Mouse (Mus musculus) stomach, embryonic 16.5 days (tissue): ENCODE results near the gene Olfr1205. TPM values are rescaled to one million over a fixed set of nuclear protein-coding genes. Genes with fewer than 3 reads are reported as not detected.

Source experiments
- ATAC-seq: fragments of 200-750 bp; cut with Nextera tagmentation; 2 replicates; pipeline ENCODE4 v1.8.0; 2017; ENCODE audit warnings: moderate number of reproducible peaks, moderate TSS enrichment; ENCODE audit not compliant: insufficient read depth, low FRiP score
- H3K27ac ChIP-seq: fragments of 300-500 bp; sonication (generic); 2 replicates; pipeline ENCODE4 v1.5.1; 2014; ENCODE audit warnings: low read length
- H3K27me3 ChIP-seq: fragments of 300-500 bp; sonication (generic); 2 replicates; pipeline ENCODE4 v1.6.1; 2014; ENCODE audit warnings: low read length, control low read depth, mixed read lengths; ENCODE audit not compliant: control insufficient read depth, insufficient read depth
- H3K36me3 ChIP-seq: fragments of 300-500 bp; sonication (generic); 2 replicates; pipeline ENCODE4 v1.6.1; 2014; ENCODE audit warnings: low read length; ENCODE audit not compliant: control insufficient read depth, insufficient read depth
- H3K4me1 ChIP-seq: fragments of 300-500 bp; sonication (generic); 2 replicates; pipeline ENCODE4 v1.6.1; 2014; ENCODE audit warnings: low read length, control low read depth, mixed read lengths; ENCODE audit not compliant: control insufficient read depth, insufficient read depth
- H3K4me2 ChIP-seq: fragments of 300-500 bp; sonication (generic); 2 replicates; pipeline ENCODE4 v1.6.1; 2014; ENCODE audit warnings: low read depth, low read length, mixed read lengths
- H3K4me3 ChIP-seq: fragments of 300-500 bp; sonication (generic); replicated peaks from 2 replicates; pipeline ENCODE4 v1.5.1; 2014; ENCODE audit warnings: mild to moderate bottlenecking, low read length
- H3K9ac ChIP-seq: fragments of 300-500 bp; sonication (generic); 2 replicates; pipeline ENCODE4 v1.6.1; 2014; ENCODE audit warnings: low read length
- H3K9me3 ChIP-seq: fragments of 300-500 bp; sonication (generic); replicated peaks from 2 replicates; pipeline ENCODE4 v1.6.1; 2016; ENCODE audit warnings: low read length, control low read depth; ENCODE audit not compliant: control insufficient read depth
- WGBS: fragments of 180-500 bp; shearing (Covaris S2); extraction: QIAGEN DNeasy Blood & Tissue Kit; methylation state at CpG from one replicate; pipeline ENCODE4 v1.1.7; 2014; 5-methylcytosine and 5-hydroxymethylcytosine counted together
- polyA plus RNA-seq: library from polyadenylated mRNA; unstranded; fragments of >200 nt; fragmentation: Nextera tagmentation; extraction: Ambion mirVana; gene quantifications from 2 replicates; pipeline ENCODE4 v1.2.1, GENCODE M21; 2015

Olfr1205 gene
- polyA plus RNA-seq: not detected in 2 replicates

GRCm38 (mm10) chr2:88829437-88829836, at the start of gene Olfr1205:
Gene Olfr1205 (plus strand): TSS chr2:88829737.
- no peak for ATAC-seq
- no peaks in the 10 kb centered on the region for H3K9me3 ChIP-seq
- no peaks in the 10 kb centered on the region for H3K27me3 ChIP-seq
- H3K4me1 ChIP-seq: no peaks in the 10 kb centered on the region
- 91% methylated on average over 2 of the region's 2 CpGs for WGBS
- H3K4me2 ChIP-seq: no peak within 1 kb of the TSS
- H3K9ac ChIP-seq: no peak within 1 kb of the TSS
- no peak within 1 kb of the TSS for H3K27ac ChIP-seq
- H3K36me3 ChIP-seq: no peaks in the 10 kb centered on the region
- H3K4me3 ChIP-seq: no peak within 1 kb of the TSS

DNA sequence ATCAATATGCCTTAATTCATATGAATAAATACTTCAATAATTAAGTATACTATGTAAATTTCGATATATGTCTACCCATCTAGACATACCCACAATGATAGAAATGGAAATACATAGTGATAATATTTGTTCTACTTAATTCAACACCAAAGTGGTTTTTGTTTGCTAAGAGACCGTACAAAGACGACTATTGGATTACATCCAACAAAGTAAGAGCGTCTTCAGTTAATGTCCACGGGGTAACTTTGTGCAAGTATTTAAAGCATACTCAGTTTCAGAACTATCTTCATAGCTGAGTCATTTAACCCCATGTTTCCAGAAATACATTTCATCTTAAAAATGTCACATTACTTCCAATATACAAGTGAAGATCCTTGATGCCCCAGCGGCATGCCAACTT, 36.8 kb upstream of the Olfr1205 start, which contains the start of gene Olfr1201:
Gene Olfr1201, plus strand, starts transcription at position 301 of the 400 bp plus-strand sequence.
- Histone ChIP-seq H3K4me1 (no peaks in the 10 kb centered on the region), H3K36me3 (no peaks in the 10 kb centered on the region), H3K27me3 (no peaks in the 10 kb centered on the region), H3K4me3 (no peak within 1 kb of the TSS), H3K9ac (no peak within 1 kb of the TSS), H3K9me3 (no peaks in the 10 kb centered on the region), H3K4me2 (no peak within 1 kb of the TSS), H3K27ac (no peak within 1 kb of the TSS)
- no peak for ATAC-seq
- WGBS: 73% methylated on average over 6 of the region's 6 CpGs

DNA sequence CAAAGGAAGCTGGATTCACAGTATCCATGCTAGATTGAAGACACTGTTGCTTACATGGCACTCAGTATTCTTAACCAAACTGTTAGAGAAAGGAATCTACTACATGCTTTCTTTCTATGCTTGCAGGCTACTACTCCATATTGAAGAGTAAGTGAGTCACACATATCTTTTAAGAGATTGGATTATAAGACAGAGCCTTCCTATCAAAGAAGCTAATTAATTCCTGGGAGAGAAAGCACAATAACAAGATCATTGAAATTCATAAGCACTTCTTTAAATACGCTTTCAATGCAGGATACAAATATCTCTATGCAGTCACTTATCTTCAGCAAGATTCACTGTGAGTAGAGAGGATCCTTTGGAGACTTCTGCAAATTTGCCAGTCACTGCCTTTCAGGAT, 15.3 kb upstream of the Olfr1205 start, which contains the start of gene Olfr1202:
Gene Olfr1202, plus strand, starts transcription at position 301 of the 400 bp plus-strand sequence.
- Histone ChIP-seq H3K27me3 (no peaks in the 10 kb centered on the region), H3K9me3 (no peaks in the 10 kb centered on the region), H3K4me2 (no peak within 1 kb of the TSS), H3K4me1 (no peaks in the 10 kb centered on the region), H3K4me3 (no peak within 1 kb of the TSS), H3K36me3 (no peaks in the 10 kb centered on the region), H3K27ac (no peak within 1 kb of the TSS), H3K9ac (no peak within 1 kb of the TSS)
- no peak for ATAC-seq
- 80% methylated on average over 1 of the region's 1 CpGs for WGBS

GRCm38 (mm10) chr2:88838477-88838876, 8.9 kb downstream of the Olfr1205 start:
- H3K27me3 ChIP-seq: no peaks in the 10 kb centered on the region
- ATAC-seq: no peak
- H3K9ac ChIP-seq: no peak overlapping the region
- no peaks in the 10 kb centered on the region for H3K36me3 ChIP-seq
- H3K4me3 ChIP-seq: no peak overlapping the region
- WGBS: 43% methylated on average over 2 of the region's 2 CpGs
- no peaks in the 10 kb centered on the region for H3K4me1 ChIP-seq
- H3K9me3 ChIP-seq: no peaks in the 10 kb centered on the region
- no peak overlapping the region for H3K27ac ChIP-seq
- no peak overlapping the region for H3K4me2 ChIP-seq

GRCm38 (mm10) chr2:88848992-88849391, 19.5 kb downstream of the Olfr1205 start, which contains the start of gene Olfr1204:
Gene Olfr1204 (plus strand): TSS chr2:88849292.
- no peak within 1 kb of the TSS for H3K27ac ChIP-seq
- H3K27me3 ChIP-seq: no peaks in the 10 kb centered on the region
- ATAC-seq: no peak
- no peaks in the 10 kb centered on the region for H3K9me3 ChIP-seq
- WGBS: 89% methylated on average over 1 of the region's 1 CpGs
- H3K4me1 ChIP-seq: no peaks in the 10 kb centered on the region
- no peak within 1 kb of the TSS for H3K4me2 ChIP-seq
- no peak within 1 kb of the TSS for H3K4me3 ChIP-seq
- no peak within 1 kb of the TSS for H3K9ac ChIP-seq
- no peaks in the 10 kb centered on the region for H3K36me3 ChIP-seq

GRCm38 (mm10) chr2:88862931-88863330, 33.4 kb downstream of the Olfr1205 start, which contains the start of gene Olfr1206:
Gene Olfr1206 (plus strand): TSS chr2:88863231.
- ATAC-seq: no peak
- WGBS: 66% methylated on average over 2 of the region's 2 CpGs

More at GRCm38 (mm10) chr2:88862931-88863330, 33.4 kb downstream of the Olfr1205 start, which contains the start of gene Olfr1206:
- H3K27ac ChIP-seq: no peak within 1 kb of the TSS
- no peak within 1 kb of the TSS for H3K4me2 ChIP-seq
- H3K4me1 ChIP-seq: no peaks in the 10 kb centered on the region
- H3K9me3 ChIP-seq: no peaks in the 10 kb centered on the region
- H3K27me3 ChIP-seq: no peaks in the 10 kb centered on the region
- H3K4me3 ChIP-seq: no peak within 1 kb of the TSS
- no peak within 1 kb of the TSS for H3K9ac ChIP-seq
- H3K36me3 ChIP-seq: no peaks in the 10 kb centered on the region

Other genes with a start within 250 kb of the Olfr1205 start
- gene Olfr1189, start 243.3 kb upstream of the Olfr1205 start, polyA plus RNA-seq: not detected in 2 replicates
- gene Olfr1191-ps1, start 189.2 kb upstream of the Olfr1205 start, polyA plus RNA-seq: not detected in 2 replicates
- not detected in 2 replicates for gene Olfr1192-ps1, start 181.2 kb upstream of the Olfr1205 start, polyA plus RNA-seq
- not detected in 2 replicates for gene Olfr1193, start 154.1 kb upstream of the Olfr1205 start, polyA plus RNA-seq
- not detected in 2 replicates for gene Olfr1195, start 140.6 kb upstream of the Olfr1205 start, polyA plus RNA-seq
- not detected in 2 replicates for gene Olfr1196, start 125.1 kb upstream of the Olfr1205 start, polyA plus RNA-seq
- not detected in 2 replicates for gene Olfr1197, start 97.4 kb upstream of the Olfr1205 start, polyA plus RNA-seq
- not detected in 2 replicates for gene Olfr1198, start 78.4 kb upstream of the Olfr1205 start, polyA plus RNA-seq
- gene Olfr1199, start 69.3 kb upstream of the Olfr1205 start, polyA plus RNA-seq: not detected in 2 replicates
- not detected in 2 replicates for gene Olfr1200, start 59.2 kb upstream of the Olfr1205 start, polyA plus RNA-seq
- gene Olfr1201, start 36.7 kb upstream of the Olfr1205 start, polyA plus RNA-seq: not detected in 2 replicates
- gene Olfr1202, start 15.2 kb upstream of the Olfr1205 start, polyA plus RNA-seq: not detected in 2 replicates
- not detected in 2 replicates for gene Olfr1204, start 19.6 kb downstream of the Olfr1205 start, polyA plus RNA-seq
- gene Olfr1206, start 33.5 kb downstream of the Olfr1205 start, polyA plus RNA-seq: not detected in 2 replicates
- not detected in 2 replicates for gene Olfr1208, start 72.6 kb downstream of the Olfr1205 start, polyA plus RNA-seq
- gene Olfr1209, start 85.4 kb downstream of the Olfr1205 start, polyA plus RNA-seq: not detected in 2 replicates
- not detected in 2 replicates for gene Olfr1211, start 108.4 kb downstream of the Olfr1205 start, polyA plus RNA-seq
- gene Olfr1212, start 124.2 kb downstream of the Olfr1205 start, polyA plus RNA-seq: not detected in 2 replicates
- gene Gm13762, start 150.5 kb downstream of the Olfr1205 start, polyA plus RNA-seq: not detected in 2 replicates
- not detected in 2 replicates for gene Olfr1214, start 162.9 kb downstream of the Olfr1205 start, polyA plus RNA-seq
- gene Olfr1215, start 177.2 kb downstream of the Olfr1205 start, polyA plus RNA-seq: not detected in 2 replicates
- gene Olfr1216, start 188.6 kb downstream of the Olfr1205 start, polyA plus RNA-seq: not detected in 2 replicates
- gene Olfr1217, start 202.3 kb downstream of the Olfr1205 start, polyA plus RNA-seq: not detected in 2 replicates
- gene Olfr1218, start 231.4 kb downstream of the Olfr1205 start, polyA plus RNA-seq: not detected in 2 replicates